Comparison of ENCODE assay signal across 8 mouse cellular contexts in genomic region chr8:46740513-46741280, GRCm38 (mm10). TPM values are rescaled to one million over a fixed set of nuclear protein-coding genes. Genes with fewer than 3 reads are reported as not detected.
DNase-seq lines count a peak whose midpoint lies in the region; ATAC-seq lines count a peak whose summit lies in the region.

No protein-coding gene starts in this region.

- peak; percentile 87 for DNase-seq in MN1 (ENCODE audit: low spot score)
- peak; percentile 54 for DNase-seq in cerebellum, adult 9-10 months
- DNase-seq in frontal cortex, postnatal 14 days (ENCODE audit: low spot score in 2 of 2): peak; percentile 40 to 53
- peak; percentile 63 to 66 for DNase-seq in layer of hippocampus, postnatal 36 days
- peak; percentile 51 for DNase-seq in lung, postnatal 25 days (ENCODE audit: low spot score)
- DNase-seq in ovary, postnatal 36 days (ENCODE audit: low spot score): peak; percentile 78
- DNase-seq in thymus, postnatal 14 days: peak; percentile 76

- peak overlapping the region; percentile 98 for H3K9ac ChIP-seq in hindbrain, embryonic 12.5 days

- peaks cover 15% of the 10 kb centered on the region for H3K4me1 ChIP-seq in hindbrain, embryonic 12.5 days

- H3K4me2 ChIP-seq in hindbrain, embryonic 12.5 days (replicated peaks): peak overlapping the region; percentile 71

- H3K27me3 ChIP-seq in hindbrain, embryonic 12.5 days: no peaks in the 10 kb centered on the region

- WGBS in hindbrain, embryonic 12.5 days: 1% methylated on average over 89 of the region's 97 CpGs

- peak; percentile 82 for ATAC-seq in hindbrain, embryonic 12.5 days (ENCODE audit: low FRiP score)

- H3K9me3 ChIP-seq in hindbrain, embryonic 12.5 days (replicated peaks): no peaks in the 10 kb centered on the region

- H3K36me3 ChIP-seq in hindbrain, embryonic 12.5 days: no peaks in the 10 kb centered on the region

- H3K4me3 ChIP-seq in hindbrain, embryonic 12.5 days: peak overlapping the region; percentile 94

- H3K27ac ChIP-seq in hindbrain, embryonic 12.5 days: peak overlapping the region; percentile 91

RNA-seq across cellular contexts. Expression of gene Irf2, which starts 1.2 kb away (rescaled TPM):
- 11.5 and 11.9 TPM in 2 replicates for polyA plus RNA-seq in hindbrain, embryonic 12.5 days (2016; fragmentation: Nextera tagmentation; extraction: Ambion mirVana)
- total RNA-seq in layer of hippocampus, postnatal 36 days (2021): 10 to 100 TPM; 61.8 to 62.2 TPM

Comparison
In these comparisons a context has a peak if more than half of its experiments do, and no peak if none do; other contexts are left out.
1. Peak in every context shown above with its lines: DNase-seq, ATAC-seq, H3K4me3 ChIP-seq and H3K27ac ChIP-seq.